Mouse (Mus musculus) left cerebral cortex, adult 11 months (tissue): ENCODE data around the gene Ccdc144b.

Experiments
- DNase-seq: peaks from one replicate; pipeline ENCODE4 v3.0.0; 2022; ENCODE audit warnings: low spot score

Ccdc144b gene

DNA sequence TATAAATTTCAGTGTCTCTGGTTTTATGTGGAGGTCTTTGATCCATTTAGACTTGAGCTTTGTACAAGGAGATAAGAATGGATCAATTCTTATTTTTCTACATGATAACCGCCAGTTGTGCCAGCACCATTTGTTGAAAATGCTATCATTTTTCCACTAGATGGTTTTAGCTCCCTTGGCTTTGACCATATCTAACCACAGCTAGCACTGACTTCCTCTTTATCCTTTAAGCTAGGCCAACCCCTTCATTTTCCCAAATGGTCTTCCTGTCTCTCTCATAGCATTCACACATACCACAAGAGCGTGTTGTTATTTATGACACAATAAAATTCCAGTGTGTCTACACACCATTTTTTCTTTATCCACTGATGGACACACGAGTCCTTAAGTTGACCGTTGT is 23.4 kb downstream of the Ccdc144b start:
- DNase-seq, result no peak

DNA sequence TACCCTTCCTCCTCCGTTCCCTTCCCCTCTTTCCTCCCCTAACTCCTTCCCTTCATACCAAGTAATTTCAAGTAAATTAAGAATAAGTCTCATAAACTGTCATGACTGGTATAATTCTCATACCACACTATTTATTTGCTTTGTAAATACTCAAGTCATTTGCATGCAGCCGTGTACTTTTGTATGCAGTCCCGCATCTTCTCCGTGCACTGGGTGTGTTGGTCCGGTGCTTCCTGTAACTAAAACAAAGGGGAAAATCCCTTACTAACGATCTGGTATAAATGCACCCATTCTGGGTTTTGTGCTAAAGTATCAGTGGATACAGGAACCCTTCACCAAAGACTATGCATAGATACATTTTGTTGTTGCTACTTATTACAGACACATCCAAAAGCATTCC is 27.6 kb downstream of the Ccdc144b start:
- DNase-seq, result no peak

DNA sequence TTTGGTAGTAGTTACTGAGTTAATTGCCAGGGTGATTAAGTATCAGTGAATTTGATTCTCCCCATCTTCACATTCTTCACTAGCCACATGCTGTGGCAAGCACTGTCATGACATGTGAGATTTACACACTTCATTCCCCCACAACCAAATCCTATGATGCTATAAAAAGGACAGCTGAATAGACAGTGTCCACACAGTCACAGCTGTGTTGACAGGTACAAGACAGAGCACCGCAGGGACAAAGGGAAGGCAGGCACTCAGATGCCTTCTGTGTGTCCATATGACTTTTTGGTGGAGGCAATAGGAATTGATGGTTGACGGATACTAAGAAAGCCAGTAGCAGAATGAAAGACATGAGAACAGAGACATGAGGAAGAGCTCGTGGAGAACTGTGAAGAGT is 42.1 kb downstream of the Ccdc144b start:
- no peak for DNase-seq

DNA sequence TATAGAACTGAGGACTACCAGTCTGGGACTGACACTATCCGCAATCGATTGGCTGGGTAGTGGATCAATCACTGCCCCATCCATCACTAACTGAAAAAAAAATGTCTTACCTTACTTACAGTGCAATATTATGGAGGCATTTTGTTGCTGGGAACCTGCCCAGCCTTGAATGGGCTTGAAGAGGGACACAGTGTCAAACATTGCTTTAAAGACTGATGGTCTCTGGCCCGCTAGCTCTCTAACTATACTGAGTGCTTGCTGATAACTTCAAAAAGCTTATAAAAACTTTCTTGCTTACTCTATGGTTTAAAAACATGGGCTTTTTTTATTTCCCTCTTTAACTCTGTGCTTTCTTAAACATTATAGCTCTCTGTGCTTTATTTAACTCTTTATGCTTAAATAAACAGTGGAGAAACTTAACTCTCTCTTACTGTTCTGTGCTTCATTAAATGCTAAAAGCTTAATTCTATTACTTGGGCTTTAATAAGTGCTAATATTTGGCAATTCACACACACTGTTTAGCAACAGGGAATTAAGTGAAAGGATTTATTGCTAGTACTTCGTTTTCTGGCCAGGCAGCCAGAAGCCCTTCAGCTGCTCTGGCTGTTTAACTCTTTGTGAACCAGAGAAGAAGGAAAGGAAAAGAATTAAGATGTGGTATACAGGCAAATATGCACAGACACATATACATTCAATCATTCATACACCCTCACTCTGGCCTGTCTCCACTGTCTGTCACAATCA is 44.8 kb downstream of the Ccdc144b start:
- DNase-seq, result no peak

DNA sequence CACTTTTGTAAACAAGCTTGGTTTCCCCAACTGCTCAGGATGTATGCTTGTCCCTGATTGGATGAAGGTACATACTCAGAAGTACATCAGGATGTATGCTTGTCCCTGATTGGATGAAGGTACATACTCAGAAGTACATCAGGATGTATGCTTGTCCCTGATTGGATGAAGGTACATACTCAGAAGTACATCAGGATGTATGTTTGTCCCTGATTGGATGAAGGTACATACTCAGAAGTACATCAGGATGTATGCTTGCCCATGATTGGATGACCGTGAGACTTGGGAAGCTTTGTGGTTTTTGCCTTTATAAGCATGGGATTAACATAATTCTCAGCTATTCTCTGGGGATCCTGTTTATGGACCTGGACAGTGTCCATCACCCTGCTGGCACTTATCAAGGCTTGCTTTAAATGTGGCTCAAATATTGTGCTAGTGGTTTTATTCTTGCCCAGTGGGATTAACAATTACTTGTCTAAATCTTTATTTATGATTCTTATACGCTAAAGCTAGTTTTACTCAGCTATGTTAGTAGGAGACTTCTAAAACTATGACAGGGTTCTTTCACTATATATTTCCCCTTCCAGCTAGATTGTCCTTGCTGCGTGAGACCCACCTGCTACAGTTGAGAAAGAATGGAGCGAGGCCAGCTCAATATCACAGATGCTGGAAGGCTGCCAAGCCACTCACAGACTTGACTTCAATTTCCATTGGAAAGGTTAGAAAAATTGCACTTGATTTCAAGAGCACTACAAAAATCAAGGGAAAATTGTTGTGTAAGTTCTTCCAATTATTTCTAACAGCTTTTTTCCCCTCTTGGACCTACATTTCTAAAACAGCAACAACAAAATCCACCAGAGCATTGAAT is 49.1 kb downstream of the Ccdc144b start:
- peak; percentile 7 for DNase-seq

DNA sequence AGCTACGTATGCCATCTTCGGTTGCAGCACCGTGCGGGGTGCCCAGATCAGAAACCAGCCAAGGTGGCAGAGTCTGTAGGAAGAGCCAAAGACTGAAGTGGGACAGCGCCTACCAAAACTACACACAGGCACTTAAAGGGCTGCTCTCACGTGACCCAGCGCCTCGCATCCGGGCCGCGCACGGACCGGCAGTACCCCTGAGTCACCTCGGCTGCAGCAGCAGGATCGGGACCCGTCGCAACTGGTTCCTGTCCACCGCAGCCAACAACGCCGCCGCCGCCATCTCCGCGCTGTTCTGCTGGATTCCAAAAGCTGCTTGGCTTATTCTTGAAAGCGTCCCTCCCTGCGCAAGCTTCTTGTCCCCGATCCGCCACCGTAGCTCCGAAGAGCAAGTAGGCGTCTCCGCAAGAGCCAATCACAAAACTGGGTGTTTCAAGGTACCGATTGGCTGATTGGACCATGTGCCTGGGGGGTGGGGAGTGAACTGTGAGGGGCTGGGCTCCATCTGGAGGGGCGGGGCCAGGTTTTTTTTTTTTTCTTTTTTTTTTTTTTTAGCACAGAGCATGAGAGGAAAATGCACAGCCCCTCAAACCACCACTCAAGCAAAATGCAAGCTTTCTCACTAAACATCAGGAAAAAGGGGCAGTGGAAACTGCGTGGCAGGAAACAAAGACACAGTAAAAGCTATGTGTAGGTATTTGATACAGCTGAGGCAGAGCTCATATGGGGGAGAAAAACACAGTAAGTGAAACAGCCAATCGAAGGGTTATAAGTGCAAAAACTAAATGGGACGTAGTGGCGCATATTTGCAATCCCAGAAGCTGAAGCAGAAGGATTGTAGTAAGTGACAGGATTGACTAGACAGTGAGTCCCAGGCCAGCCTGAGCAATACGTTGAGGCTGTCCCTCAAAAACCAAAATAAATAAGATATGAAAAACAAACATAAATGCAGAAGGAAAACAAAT is 52.8 kb downstream of the Ccdc144b start, which contains the start of gene Mccc1:
Mccc1 (minus strand) TSS at position 404 of the 965 bp plus-strand sequence.
- peak; percentile 95 for DNase-seq

DNA sequence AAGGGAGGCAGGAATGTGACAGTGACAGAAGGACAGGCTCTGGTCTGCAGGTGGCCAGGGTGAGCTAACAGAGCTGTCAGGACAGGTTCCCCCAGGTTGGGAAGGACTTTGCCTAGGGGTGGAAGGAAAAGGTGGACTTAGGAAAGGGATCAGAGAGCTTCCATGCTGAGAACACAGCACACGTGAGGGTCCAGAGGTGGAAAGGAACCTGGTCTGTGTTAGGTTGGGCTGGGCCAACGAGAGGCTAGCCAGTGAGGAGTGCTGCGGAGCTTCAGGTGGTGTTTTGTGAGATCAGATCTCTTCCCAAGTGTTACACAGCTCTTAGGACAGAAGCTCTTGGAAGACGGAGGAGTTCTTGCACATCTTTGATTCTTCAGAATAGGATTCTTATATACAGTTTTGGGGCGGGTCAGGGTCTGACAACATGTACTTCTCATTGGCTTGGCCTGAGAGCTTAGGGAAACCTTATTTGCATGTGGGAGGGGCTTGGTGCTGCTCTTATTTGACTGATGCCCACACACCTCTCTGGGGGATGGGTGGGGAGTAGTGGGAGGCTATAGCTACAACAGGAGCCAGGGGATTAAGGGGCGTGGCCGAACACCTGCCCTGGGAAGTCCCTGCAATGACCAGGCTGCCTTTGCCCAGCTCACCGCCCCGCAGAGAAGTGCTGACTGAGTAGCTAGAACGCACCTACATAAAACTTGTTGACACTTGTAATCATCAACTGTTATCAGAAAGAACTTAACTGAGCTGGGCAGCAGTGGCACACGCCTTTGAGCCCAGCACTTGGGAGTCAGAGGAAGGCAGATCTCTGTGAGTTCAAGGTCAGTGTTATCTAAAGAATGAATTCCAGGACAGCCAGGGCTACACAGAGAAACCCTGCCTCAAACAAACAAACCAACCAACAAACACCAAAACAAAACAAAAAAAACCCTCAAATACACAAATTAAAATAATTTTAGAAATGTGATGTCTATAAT is 58.5 kb downstream of the Ccdc144b start:
- DNase-seq, result no peak

DNA sequence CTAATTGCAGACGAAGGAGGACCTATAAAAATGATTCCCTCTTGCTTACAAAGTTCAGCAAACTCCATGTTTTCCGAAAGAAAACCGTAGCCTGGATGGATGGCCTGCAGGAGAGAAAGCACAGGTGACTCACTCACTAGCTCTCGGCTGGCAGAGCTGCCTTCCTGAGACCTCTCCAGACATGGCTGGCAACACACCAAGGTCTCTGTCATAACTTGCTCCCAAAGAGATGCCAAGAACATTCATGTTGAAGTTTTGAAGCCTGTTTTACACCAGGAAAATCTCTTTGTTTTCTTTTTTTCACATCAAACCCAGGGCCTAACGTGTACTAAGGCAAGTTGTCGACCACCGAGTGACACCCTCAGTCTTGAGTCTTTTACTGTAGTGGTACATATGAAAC is 62.6 kb downstream of the Ccdc144b start:
- DNase-seq, result no peak

DNA sequence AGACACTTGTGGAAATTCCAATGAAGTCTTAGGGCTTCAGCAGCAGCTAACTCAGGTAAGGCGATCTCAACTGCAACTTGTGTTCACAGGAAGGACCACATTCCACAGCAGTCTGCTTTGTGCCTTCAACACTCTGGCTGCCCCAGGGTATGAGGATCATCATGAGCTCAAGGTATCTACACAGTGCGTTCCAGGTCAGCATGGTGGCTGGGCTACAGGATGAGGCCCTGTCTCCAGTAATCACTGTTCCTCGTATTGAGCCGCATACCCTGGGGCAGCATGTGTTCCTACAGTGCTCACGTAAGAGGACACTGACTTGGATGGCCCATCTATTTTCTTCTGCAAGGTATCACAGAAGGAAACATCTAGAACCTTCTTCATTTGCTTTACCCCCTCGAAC is 65.3 kb downstream of the Ccdc144b start:
- no peak for DNase-seq

DNA sequence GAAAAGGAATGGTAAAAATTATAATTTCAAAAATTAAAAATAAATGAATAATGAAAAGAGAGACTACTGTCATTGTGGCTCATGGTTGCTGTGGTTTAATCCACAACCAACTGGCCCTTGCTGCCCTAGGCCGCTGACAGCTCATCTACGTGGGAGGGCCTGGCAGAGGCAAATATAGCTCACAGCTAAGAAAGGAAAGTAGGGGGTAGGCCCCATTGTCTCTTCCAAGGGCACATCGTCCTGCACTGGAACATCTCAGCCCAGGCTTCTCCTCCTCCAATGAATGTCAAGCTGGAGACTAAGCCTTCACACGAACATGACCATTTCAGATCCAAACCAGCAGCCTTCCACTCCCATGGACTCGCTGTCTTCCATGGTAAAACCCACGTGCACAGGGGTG is 67.1 kb downstream of the Ccdc144b start:
- no peak for DNase-seq

DNA sequence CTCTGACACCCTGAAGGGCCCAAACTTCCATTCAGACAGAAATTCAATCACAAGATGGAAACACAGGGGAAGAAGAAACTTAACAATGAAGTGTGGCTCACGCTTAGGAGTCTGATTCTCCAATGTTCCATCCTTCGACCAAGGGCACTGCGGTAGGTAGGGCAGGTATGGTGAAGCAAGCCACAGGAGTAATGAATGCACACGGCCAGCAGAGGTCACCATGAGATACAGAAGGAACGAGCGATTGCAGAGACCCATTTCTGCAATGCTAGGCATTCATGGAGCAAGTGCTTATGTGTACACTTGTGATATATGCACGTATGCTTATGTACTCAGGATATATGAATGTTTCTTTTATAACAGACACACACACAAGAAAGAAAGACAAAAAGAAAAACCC is 79.8 kb downstream of the Ccdc144b start:
- no peak for DNase-seq

DNA sequence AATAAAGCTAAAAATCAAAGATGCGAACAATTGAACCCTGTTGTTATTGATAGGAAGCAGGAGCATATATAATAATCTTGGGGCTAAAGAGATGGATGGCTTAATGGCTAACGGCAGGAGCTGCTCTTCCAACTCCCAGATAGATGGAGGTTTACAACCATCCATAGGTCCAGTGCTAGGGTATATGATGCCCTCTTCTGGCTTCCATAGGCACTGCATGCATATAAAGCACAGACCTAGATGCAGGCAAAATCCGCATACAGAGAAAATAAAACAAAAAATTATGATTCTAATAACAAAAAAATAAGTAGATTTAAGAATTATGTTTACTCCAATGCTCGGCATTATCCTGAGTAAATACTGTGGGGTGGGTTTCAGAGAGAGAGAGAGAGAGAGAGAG is 80.4 kb downstream of the Ccdc144b start:
- no peak for DNase-seq

DNA sequence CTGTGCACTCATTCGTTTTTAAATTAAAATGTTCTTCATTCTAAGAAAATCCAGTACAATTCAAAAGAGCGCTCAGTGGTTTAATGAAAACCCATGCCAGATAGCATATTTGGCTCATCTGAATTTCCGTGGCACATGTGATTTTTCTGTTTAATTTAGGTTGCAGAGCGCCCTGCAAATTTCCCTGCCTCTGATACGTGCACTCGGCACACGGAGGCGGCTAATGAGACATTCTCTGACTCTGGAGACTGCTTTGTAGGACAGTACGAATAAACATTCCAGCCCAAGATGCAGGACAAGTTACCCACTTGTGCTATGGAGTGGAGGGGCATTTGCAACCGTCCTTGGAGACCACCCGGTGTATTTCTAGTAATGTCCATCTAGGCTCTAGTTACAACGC is 82.2 kb downstream of the Ccdc144b start:
- no peak for DNase-seq

DNA sequence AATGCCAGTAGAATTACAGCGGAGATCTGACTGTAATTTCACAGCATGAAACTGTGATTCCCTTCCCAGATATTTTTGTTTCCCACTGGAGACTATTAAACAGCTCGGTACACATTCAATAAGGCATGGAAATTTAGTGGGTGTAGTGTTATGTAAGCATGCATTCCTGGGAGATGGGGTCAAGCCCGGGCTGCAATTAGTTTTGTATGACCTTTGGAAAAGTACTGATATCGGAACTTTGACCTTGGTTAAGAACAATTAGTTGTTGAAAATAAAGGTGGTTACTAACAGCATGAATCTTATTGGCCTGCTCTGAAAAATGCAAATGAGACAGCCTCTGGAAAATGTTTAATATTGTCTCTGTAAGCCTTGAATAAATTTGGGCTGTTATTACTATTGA is 82.9 kb downstream of the Ccdc144b start:
- DNase-seq, result no peak

DNA sequence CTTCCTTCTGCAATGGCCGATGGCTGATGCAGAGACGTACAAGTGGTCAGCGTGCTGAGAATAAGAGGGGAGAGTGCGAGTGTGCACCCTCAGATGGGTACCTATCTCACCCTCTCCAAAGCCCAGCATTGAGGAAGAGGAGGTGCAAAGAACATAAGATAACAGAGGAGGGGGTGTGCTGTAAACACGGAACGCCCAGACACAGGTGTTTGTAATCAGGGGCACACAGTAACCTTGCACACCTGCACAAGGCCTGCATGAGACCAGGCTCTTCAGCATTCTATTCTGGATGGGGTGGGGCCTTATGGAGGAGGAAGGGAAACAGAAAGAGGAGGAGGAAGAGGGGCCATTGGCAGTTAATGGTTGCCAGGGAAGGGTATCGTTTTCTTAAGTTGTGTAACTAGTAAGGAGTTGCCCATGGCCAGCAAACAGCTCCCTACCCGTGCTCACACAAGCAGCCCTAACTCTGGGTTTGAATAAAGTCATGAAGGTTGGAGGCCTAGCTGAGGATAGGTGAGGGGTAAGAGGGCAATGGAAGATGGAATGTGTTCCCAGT is 85.9 kb downstream of the Ccdc144b start:
- no peak for DNase-seq

DNA sequence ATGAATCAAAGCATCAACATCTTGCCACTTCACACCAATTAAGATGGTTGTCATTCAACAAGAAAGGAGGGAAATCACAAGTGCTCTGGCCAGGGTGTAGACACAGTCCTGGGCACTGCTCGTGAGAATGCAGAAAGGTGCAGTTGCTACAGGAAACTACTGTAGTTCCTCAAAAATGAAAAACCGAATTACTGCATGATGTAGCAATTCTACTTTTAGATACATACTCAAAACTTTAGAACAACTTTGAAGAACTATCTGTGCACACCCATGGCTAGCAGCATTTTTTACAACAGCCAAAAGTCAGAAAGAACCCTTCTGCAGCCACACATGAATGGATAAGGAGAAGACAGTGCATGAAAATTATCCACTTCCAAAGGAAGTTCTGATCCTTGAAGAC is 86.9 kb downstream of the Ccdc144b start:
- DNase-seq, result no peak

DNA sequence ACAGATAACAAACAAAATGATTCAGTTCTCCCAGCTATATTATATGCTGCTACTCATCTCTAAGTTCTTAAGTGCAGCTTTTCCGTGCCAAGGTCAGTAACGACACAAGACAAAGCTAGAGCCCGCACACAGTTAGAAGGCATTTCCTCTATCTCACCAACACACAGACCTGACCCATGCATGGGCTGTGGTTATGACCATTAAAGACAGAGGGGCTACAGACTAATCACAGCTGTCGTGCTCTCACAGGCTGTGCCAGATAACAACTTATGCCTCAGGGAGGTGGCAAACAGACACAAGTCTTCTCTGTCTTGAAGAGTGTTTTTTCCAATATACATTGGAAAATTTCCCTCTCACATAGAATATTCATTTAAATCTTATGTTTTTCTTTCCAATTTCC is 88.4 kb downstream of the Ccdc144b start:
- no peak for DNase-seq

DNA sequence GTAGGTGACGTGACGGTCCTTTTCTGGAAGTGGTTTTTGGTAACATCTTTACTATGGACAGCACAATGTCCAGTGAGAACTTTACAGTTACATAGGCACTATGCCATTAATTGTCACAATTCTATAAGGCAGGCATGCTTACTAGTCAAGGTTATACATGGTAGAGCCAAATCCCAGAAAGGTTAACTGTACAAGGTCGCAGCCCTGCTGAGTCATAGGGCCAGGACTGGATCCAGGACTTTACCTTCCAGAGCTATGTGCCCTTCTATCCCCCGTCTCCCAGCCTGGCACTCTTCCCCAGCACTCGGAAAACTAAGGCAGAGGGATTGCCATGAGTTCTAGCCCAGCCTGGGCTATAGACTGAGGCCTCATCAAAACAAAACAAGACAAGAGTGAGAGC is 89.4 kb downstream of the Ccdc144b start:
- no peak for DNase-seq

DNA sequence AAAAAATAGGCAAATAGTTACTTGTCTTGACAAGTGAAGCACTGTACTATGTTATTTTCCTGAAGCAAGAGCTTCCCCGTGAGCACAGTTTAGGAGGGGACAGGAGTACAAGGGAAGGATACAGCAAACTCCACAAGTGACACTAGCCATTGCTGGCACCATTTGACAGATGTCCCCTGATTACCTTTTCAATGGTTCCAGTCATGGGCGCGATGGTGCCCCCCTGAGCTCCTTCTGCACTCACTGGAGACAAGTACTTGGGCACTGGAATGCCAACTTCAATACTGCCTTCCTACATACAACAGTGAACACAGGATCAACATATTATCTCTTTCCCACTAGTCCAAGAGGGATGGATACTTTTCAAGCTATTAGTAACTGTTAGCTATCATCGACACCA is 89.9 kb downstream of the Ccdc144b start:
- DNase-seq, result no peak

DNA sequence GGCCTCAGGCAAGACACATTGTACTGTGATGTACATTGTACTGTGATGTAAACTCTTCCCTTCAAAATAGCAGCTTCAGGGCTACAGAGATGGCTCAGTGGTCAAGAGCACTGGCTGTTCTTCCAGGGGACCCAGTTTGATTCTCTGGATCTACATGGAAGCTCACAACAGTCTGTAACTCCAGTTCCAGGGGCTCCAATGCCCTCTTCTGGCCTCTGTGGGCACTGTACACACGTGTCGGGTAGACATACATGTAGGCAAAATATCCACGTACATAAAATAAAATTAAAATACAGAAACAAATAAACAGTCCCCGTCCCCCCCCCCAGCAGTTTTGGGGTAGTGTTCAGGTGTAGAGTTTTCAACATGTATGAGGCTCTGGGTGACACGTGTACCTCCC is 90.4 kb downstream of the Ccdc144b start:
- DNase-seq, result no peak
